Mouse (Mus musculus) CD8-positive naive resting alpha-beta T cell, adult 2 months (primary cell): ENCODE results near the gene Gm11444.

Experiments
- DNase-seq, 2 experiments: peaks; one replicate each; pipeline ENCODE4 v3.0.0; 2022; ENCODE audit warnings: low read depth in 2 of 2, low spot score in 2 of 2

Gm11444 gene

GRCm38 (mm10) chr11:85864363-85864762 lies 14.2 kb upstream of the Gm11444 start:
- no peak for DNase-seq

- DNase-seq = no peak
Measured at GRCm38 (mm10) chr11:85857997-85858698, 8.0 kb upstream of the Gm11444 start.

- no peak for DNase-seq
Measured at GRCm38 (mm10) chr11:85850758-85851157, 625 bp upstream of the Gm11444 start.

DNA sequence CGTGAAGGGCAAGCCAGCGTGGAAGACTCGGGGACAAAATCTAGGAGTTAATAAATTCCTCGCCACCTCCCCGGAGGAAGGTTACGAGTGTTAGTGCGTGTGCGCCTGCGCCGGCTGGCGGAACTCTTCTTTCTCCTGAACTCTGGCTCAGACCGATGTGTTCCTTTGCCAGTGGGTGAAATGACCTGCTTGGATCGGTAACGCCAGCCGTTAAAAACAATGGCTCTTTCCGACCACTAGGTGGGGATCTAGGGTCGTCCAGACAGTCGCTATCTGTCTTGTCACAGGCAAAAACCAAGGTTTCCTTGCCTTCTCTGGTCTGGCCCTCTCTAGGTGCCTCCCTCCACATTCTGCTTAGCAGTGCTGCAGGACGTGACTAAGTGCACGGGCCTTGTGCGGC lies 1.1 kb downstream of the Gm11444 start:
- peak in 1 of 2 experiments; percentile 41 for DNase-seq

GRCm38 (mm10) chr11:85846509-85846908 lies 3.6 kb downstream of the Gm11444 start:
- no peak for DNase-seq

- no peak for DNase-seq
Measured at GRCm38 (mm10) chr11:85845921-85846320, 4.2 kb downstream of the Gm11444 start.

GRCm38 (mm10) chr11:85844971-85845370 lies 5.2 kb downstream of the Gm11444 start:
- no peak for DNase-seq

GRCm38 (mm10) chr11:85844144-85844965 lies 5.8 kb downstream of the Gm11444 start:
- peak in 1 of 2 experiments; percentile 41 for DNase-seq

GRCm38 (mm10) chr11:85843347-85843692 lies 6.8 kb downstream of the Gm11444 start:
- peak; percentile 44 to 62 for DNase-seq

- no peak for DNase-seq
Measured at GRCm38 (mm10) chr11:85842596-85843346, 7.4 kb downstream of the Gm11444 start.

- DNase-seq = peak; percentile 23 to 31
Measured at GRCm38 (mm10) chr11:85841980-85842379, 8.2 kb downstream of the Gm11444 start.

DNA sequence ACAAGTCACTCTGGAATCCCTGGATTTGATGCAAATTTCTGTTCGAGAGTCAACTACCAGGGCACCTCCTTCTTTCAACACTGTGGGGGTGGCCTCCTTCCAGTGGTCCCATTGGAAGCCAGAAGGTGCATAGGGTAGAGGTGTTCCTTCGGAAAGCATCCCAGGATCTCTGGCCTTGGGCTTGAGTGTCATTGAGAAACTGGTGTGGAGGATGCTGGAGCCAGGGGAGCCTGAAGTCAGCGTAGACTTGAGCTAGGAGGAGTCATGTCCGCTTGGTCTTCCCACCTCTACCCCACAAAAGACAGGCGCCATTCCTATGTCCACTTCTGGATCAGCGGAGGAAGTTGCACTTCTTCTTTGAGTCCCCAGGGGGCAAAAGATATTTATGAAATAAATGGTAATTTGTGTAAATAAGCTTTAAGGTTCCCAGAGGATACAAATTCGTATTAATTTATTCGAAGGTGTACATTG lies 8.9 kb downstream of the Gm11444 start:
- DNase-seq = no peak

- no peak for DNase-seq
Measured at GRCm38 (mm10) chr11:85840803-85841145, 9.4 kb downstream of the Gm11444 start.

DNA sequence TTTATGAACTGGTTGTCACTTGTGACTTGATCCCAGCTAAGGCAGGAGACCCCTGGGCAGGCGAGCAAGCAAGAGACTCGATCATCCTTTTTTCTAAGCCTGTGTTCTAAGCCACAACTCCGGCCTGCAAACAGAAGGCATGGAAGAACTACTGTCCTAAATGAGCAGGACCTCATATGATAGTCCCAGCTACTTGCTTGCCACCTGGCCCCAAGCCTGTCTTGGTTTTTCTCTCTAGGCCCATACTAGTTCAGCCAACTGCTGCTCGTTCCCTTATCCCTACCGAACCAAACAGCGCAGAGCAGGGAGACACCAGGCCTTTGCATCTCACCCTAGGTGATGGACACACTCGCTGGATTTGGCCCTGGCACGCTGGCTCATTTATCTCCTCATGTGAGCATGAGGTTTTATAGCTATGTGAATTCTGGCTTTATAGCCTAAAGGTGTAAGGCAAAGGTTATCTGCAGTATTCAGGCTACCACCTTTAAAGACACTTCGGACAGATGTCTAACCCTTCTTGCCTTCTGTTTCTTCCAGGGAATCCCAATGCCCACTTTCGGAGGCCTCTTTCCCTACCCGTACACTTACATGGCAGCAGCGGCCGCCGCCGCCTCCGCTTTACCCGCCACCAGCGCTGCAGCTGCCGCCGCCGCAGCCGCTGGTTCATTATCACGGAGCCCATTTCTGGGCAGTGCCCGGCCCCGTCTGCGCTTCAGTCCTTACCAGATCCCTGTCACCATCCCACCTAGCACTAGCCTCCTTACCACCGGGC lies 9.9 kb downstream of the Gm11444 start:
- no peak for DNase-seq

DNA sequence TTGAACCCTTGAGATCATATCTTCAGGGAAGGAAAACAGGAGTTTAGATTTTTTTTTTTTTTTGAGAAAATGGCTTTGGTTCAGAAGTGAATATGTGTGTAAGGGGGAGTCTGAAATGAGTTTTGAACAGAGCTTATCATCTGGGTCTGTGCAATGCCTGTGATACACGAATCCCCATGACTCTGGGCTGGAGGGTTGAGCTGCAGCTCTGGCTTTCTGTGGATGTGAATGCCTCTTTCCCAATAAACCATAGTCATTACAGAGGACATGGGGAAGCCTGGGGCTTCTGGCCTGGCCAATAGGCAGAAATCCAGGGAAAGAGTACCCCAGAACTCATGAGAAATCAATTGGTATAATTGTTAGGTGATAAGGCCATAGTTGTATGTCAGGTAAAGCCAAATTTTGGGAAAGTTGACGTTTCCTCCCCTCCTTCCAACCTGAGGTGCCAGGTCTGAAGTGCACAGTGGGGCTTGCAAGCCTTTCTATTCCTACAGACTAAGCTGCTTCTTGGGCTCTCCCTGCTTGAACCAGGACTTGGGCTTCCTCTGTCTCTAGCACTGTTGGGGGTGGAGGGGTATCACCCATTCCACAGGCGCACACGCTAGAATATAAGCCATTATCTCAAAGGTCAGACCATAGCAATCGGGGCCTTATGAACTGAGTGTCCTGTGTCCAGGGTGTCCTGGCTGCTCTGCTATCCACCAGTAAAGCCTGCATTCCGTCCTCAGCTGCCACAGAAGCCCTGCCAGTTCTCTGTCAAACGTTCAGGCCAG lies 10.7 kb downstream of the Gm11444 start:
- no peak for DNase-seq

DNA sequence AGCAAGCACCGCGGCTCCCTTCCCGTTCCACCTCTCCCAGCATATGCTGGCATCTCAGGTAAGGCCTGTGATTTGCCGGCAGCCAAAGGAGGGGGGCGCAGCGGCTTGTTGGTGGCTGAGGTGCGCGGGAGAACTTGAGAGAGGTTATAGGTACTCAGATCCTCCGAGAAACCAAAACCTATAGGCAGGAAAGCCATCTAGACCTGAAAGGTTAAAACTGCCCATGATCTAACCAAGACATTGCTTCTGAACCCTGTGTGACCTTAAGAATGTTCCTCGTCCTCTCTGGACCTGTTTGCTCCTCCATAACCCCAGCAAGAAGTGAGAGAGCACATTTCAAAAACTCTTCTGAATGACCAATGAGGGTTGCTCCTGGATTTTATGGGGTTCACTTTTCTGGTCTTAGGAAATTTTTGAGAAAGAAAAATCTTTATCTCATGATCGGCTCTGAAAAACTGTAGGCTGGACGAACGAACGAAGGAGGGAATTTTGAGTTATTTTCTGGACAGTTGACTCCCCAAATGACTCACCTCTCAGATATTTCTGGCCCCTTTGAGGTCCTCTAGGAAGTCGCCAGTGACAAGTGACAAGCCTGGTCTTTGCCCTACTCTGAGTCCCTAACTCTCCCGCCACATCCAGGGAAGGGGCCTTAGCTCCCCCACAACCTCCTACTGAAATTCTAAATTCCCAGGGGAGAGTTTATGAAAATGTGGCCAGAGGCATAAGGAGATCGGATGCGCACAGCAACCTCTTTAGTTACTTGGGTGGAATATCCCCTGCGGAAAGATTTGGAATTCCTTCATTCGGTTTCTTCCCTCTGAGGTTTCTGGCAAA lies 11.5 kb downstream of the Gm11444 start:
- DNase-seq = no peak

DNA sequence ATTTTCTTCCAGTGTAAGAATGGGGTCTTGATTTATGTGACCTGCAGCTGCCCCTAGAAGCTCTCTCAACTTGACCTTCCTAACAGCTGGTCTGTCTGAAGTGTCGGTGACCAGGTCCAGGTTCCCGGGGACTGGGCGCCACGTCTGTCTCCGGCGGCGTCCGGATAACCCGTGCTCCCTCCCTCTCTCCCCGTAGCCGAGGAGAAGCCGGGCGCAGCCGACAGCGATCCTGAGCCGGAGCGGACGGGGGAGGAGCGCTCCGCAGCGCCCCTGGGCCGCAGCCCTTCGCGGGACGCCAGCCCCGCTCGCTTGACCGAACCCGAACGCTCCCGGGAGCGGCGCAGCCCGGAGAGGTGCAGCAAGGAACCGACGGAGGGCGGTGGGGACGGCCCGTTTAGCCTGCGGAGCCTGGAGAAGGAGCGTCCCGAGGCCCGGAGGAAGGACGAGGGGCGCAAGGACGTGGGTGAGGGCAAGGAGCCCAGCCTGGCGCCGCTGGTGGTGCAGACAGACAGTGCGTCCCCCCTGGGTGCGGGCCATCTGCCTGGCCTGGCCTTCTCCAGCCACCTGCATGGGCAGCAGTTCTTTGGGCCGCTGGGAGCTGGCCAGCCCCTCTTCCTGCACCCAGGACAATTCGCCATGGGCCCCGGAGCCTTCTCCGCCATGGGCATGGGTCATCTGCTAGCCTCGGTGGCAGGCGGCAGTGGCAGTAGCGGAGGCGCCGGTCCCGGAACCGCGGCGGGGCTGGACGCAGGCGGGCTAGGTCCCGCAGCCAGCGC lies 12.3 kb downstream of the Gm11444 start:
- no peak for DNase-seq

- no peak for DNase-seq
Measured at GRCm38 (mm10) chr11:85837291-85837647, 12.9 kb downstream of the Gm11444 start.
